Mouse (Mus musculus): ENCODE results near the gene Fignl2. TPM values are rescaled to one million over a fixed set of nuclear protein-coding genes. Genes with fewer than 3 reads are reported as not detected.

Fignl2 gene
- polyA plus RNA-seq, 1 experiment from 2014 or later: 0.33 TPM

DNA sequence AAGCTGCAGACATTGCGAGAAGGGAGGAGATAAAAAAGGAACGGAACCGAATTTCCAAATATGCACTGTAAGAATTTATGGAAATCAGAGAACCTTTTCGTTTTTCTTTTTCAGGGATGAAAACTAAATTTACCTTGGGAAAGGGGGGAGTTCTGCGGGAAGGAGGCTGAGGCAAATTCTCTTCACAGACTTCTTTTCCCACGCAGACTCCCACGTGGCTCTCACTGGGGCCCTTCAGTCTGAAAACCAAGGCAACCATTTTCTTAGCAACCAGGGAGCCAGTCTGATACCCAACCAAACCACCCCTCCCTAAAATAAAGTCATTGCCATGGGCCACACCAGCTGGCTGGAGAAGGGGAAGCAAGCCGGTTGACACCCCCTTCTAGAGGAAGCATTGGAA is 72.7 kb downstream of the Fignl2 start:
- 0 out of 2 replicates have a peak, but pooled peaks cover 3% of the 10 kb centered on the region for H3K4me1 ChIP-seq (ENCODE audit: control insufficient read depth, insufficient read depth, low read length)
- no peak overlapping the region for H3K9ac ChIP-seq (ENCODE audit: low read depth, low read length)
- no peaks in the 10 kb centered on the region for H3K9me3 ChIP-seq (replicated peaks; ENCODE audit: control insufficient read depth, low read length)
- no peak for ATAC-seq (replicated peaks; ENCODE audit: insufficient number of reproducible peaks, low FRiP score, low TSS enrichment)
- WGBS (ENCODE audit: insufficient replicate concordance): 72% methylated on average over 8 of the region's 8 CpGs
- H3K27ac ChIP-seq (ENCODE audit: low read depth, low read length): no peak overlapping the region
- H3K27me3 ChIP-seq (ENCODE audit: control insufficient read depth, insufficient read depth, low read length): peaks cover 6% of the 10 kb centered on the region; the same call in 1 of the 2 replicates
- H3K36me3 ChIP-seq (ENCODE audit: control insufficient read depth, insufficient read depth, low read length): no peaks in the 10 kb centered on the region
- no peak overlapping the region for H3K4me3 ChIP-seq (ENCODE audit: low read depth, low read length)
- H3K4me2 ChIP-seq: no peak overlapping the region

DNA sequence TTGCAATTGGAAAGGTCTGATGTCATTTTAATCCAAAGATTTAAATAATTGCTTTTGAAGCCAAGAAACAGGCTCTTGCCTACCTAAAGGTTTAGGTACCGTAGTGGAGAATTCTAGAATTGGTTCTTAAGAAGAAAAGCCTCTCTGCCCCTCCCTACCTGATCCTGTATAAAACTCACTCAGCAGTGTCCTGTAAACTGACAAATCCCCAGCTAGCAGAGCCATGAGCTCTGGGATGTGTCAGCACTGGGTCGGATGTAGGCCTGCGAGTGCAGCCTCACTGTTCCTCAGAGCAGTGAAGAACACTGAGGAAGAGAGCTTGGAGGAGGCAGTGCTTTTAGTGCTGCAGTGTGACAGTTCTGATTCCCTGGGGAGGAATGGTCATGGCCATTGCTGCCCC is 73.8 kb downstream of the Fignl2 start:
- Histone ChIP-seq H3K27ac (ENCODE audit: low read depth, low read length) (no peak overlapping the region), H3K9ac (ENCODE audit: low read depth, low read length) (no peak overlapping the region), H3K4me2 (no peak overlapping the region), H3K36me3 (ENCODE audit: control insufficient read depth, insufficient read depth, low read length) (no peaks in the 10 kb centered on the region), H3K4me3 (ENCODE audit: low read depth, low read length) (no peak overlapping the region), H3K9me3 (replicated peaks; ENCODE audit: control insufficient read depth, low read length) (no peaks in the 10 kb centered on the region), H3K4me1 (ENCODE audit: control insufficient read depth, insufficient read depth, low read length) (0 out of 2 replicates have a peak, but pooled peaks cover 3% of the 10 kb centered on the region), H3K27me3 (ENCODE audit: control insufficient read depth, insufficient read depth, low read length) (0 out of 2 replicates have a peak, but pooled peaks cover 6% of the 10 kb centered on the region)
- ATAC-seq (replicated peaks; ENCODE audit: insufficient number of reproducible peaks, low FRiP score, low TSS enrichment): no peak
- 58% methylated on average over 3 of the region's 3 CpGs for WGBS (ENCODE audit: insufficient replicate concordance)

DNA sequence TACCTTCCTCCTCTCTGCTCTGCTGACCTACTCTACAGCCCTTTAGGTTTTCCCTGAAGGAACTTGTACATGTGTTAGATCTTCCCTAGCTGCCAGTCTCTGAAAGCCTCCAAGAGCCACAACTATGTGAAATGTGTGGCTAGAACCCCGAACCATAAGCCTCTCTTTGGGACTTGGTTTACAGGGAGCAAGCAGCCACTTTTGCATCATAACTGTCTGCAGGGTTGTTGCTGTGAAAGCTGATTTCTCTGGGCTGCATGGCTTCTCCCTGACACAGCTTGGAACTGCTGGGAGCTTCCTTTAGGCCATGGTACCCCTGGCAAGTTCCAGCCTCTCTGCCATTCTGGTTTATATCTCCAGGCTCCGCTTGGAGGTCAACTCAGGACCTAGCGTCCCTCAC is 75.9 kb downstream of the Fignl2 start:
- H3K36me3 ChIP-seq (ENCODE audit: control insufficient read depth, insufficient read depth, low read length): no peaks in the 10 kb centered on the region
- no peak for ATAC-seq (replicated peaks; ENCODE audit: insufficient number of reproducible peaks, low FRiP score, low TSS enrichment)
- H3K27me3 ChIP-seq (ENCODE audit: control insufficient read depth, insufficient read depth, low read length): 0 out of 2 replicates have a peak, but pooled peaks cover 1% of the 10 kb centered on the region
- no peak overlapping the region for H3K4me3 ChIP-seq (ENCODE audit: low read depth, low read length)
- no peaks in the 10 kb centered on the region for H3K9me3 ChIP-seq (replicated peaks; ENCODE audit: control insufficient read depth, low read length)
- no peak overlapping the region for H3K9ac ChIP-seq (ENCODE audit: low read depth, low read length)
- H3K4me2 ChIP-seq: no peak overlapping the region
- H3K27ac ChIP-seq (ENCODE audit: low read depth, low read length): no peak overlapping the region
- 91% methylated on average over 3 of the region's 3 CpGs for WGBS (ENCODE audit: insufficient replicate concordance)
- 0 out of 2 replicates have a peak, but pooled peaks cover 3% of the 10 kb centered on the region for H3K4me1 ChIP-seq (ENCODE audit: control insufficient read depth, insufficient read depth, low read length)

DNA sequence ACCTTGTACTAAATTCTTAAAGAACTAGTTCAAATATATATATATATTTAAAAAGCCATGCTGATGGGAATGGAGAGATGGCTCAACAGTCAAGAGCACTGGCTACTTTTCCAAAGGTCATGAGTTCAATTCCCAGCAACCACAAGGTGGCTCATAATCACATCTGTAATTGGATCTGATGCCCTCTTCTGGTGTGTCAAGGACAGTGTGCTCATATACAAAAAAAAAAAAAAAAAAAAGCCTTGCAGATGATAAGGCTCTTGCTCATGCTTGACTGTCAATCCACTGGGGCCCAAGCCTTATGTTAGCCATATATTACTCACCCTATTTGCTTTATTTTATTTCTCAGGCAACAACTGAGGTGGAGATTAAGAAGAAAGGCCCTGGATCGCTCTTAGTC is 76.7 kb downstream of the Fignl2 start:
- Histone ChIP-seq H3K9me3 (replicated peaks; ENCODE audit: control insufficient read depth, low read length) (no peaks in the 10 kb centered on the region), H3K27ac (ENCODE audit: low read depth, low read length) (no peak overlapping the region), H3K36me3 (ENCODE audit: control insufficient read depth, insufficient read depth, low read length) (no peaks in the 10 kb centered on the region), H3K4me1 (ENCODE audit: control insufficient read depth, insufficient read depth, low read length) (no peaks in the 10 kb centered on the region), H3K4me3 (ENCODE audit: low read depth, low read length) (no peak overlapping the region), H3K9ac (ENCODE audit: low read depth, low read length) (no peak overlapping the region), H3K4me2 (no peak overlapping the region), H3K27me3 (ENCODE audit: control insufficient read depth, insufficient read depth, low read length) (no peaks in the 10 kb centered on the region)
- no peak for ATAC-seq (replicated peaks; ENCODE audit: insufficient number of reproducible peaks, low FRiP score, low TSS enrichment)
- 88% methylated on average over 1 of the region's 1 CpGs for WGBS (ENCODE audit: insufficient replicate concordance)

Other genes with a start within 250 kb of the Fignl2 start
- 0.96 and 1.2 TPM in 2 replicates for gene Scn8a, start 208.7 kb downstream of the Fignl2 start, polyA plus RNA-seq (2014; fragmentation: Nextera tagmentation; extraction: Ambion mirVana)
- gene Gm47841, start 31.2 kb downstream of the Fignl2 start, polyA plus RNA-seq (2014; fragmentation: Nextera tagmentation; extraction: Ambion mirVana): not detected in 2 replicates
- not detected in 2 replicates for gene Ankrd33, start 37.2 kb upstream of the Fignl2 start, polyA plus RNA-seq (2014; fragmentation: Nextera tagmentation; extraction: Ambion mirVana)
- gene Acvrl1, start 50.0 kb upstream of the Fignl2 start, polyA plus RNA-seq (2014; fragmentation: Nextera tagmentation; extraction: Ambion mirVana): 1.5 and 2.0 TPM in 2 replicates
- 8.0 and 8.9 TPM in 2 replicates for gene Acvr1b, start 95.5 kb upstream of the Fignl2 start, polyA plus RNA-seq (2014; fragmentation: Nextera tagmentation; extraction: Ambion mirVana)
- gene Grasp, start 145.6 kb upstream of the Fignl2 start, polyA plus RNA-seq (2014; fragmentation: Nextera tagmentation; extraction: Ambion mirVana): 4.1 TPM in 2 replicates
- gene Nr4a1, start 175.7 kb upstream of the Fignl2 start, polyA plus RNA-seq (2014; fragmentation: Nextera tagmentation; extraction: Ambion mirVana): 7.5 and 8.1 TPM in 2 replicates
- gene Atg101, start 205.7 kb upstream of the Fignl2 start, polyA plus RNA-seq (2014; fragmentation: Nextera tagmentation; extraction: Ambion mirVana): 49.4 and 50.1 TPM in 2 replicates
- 1.3 and 2.2 TPM in 2 replicates for gene 6030408B16Rik, start 214.6 kb upstream of the Fignl2 start, polyA plus RNA-seq (2014; fragmentation: Nextera tagmentation; extraction: Ambion mirVana)

All from heart, embryonic 11.5 days (tissue).